Mouse (Mus musculus): ENCODE results near the gene Tmem243. TPM values are rescaled to one million over a fixed set of nuclear protein-coding genes. Genes with fewer than 3 reads are reported as not detected.
A peak's percentile ranks its signal among the peaks of the same experiment; 100 is the strongest.

Gene Tmem243
- polyA plus RNA-seq, 1 experiment, result 23.0 TPM

DNA sequence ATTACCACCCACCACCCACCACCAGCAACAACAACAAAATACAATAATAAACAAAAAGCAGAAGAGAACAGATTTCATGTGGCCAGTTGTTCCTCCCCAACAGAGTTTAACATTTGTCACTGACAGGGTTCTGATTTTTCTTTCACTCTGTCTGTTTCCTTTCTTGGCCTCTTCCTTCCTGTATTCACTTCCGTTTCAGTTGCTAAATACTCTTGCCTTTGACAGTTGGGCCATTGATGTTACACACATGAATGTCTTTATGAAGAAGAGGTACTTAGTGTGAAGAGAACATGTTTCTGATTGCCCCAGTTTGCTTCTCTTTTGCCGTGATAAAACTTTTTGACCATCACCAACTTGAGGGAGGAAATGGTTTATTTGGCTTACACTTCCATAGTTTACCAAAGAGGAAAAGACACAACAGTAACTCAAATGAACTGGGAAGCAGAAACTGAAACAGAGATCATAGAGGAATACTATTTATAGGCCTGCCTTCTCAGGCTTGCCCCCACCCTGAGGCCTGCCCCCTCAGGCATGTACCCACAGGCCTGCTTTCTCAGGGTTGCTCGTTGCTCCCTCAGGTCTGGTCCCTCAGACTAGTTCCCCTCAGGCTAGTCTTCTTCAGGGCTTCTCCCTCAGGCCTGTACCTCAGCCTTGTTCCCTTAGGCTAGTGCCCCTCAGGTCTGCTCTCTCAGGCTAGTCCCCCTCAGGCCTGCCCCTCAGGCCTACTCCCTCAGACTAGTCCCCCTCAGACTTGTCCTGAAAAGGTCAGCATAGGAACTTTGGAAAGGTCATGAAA is 13.3 kb upstream of the Tmem243 start:
- no peak overlapping the region for H3K9ac ChIP-seq (ENCODE audit: low read depth, poor library complexity, severe bottlenecking)
- TF ChIP-seq POLR2A (IDR thresholded peaks at IDR 0.05; ENCODE audit: insufficient read depth, low read length), result no peak
- no peak for TF ChIP-seq EP300 (IDR thresholded peaks at IDR 0.05; ENCODE audit: insufficient read depth, low read depth, low read length)
- TF ChIP-seq CTCF (IDR thresholded peaks at IDR 0.05; ENCODE audit: low read depth, low read length), result no peak
- H3K4me3 ChIP-seq (ENCODE audit: low read depth, low read length), result no peak overlapping the region
- no peaks in the 10 kb centered on the region for H3K36me3 ChIP-seq (ENCODE audit: control insufficient read depth, insufficient read depth, low read length, poor library complexity, severe bottlenecking)
- no peak overlapping the region for H3K27ac ChIP-seq (ENCODE audit: insufficient read depth, low read length)
- H3K4me1 ChIP-seq (ENCODE audit: control insufficient read depth, insufficient read depth, low read length), result no peaks in the 10 kb centered on the region
- no peaks in the 10 kb centered on the region for H3K9me3 ChIP-seq (replicated peaks; ENCODE audit: control insufficient read depth, insufficient read depth, low read length, poor library complexity, severe bottlenecking)
- no peaks in the 10 kb centered on the region for H3K27me3 ChIP-seq (ENCODE audit: control insufficient read depth, insufficient read depth, low read length, poor library complexity, severe bottlenecking)

DNA sequence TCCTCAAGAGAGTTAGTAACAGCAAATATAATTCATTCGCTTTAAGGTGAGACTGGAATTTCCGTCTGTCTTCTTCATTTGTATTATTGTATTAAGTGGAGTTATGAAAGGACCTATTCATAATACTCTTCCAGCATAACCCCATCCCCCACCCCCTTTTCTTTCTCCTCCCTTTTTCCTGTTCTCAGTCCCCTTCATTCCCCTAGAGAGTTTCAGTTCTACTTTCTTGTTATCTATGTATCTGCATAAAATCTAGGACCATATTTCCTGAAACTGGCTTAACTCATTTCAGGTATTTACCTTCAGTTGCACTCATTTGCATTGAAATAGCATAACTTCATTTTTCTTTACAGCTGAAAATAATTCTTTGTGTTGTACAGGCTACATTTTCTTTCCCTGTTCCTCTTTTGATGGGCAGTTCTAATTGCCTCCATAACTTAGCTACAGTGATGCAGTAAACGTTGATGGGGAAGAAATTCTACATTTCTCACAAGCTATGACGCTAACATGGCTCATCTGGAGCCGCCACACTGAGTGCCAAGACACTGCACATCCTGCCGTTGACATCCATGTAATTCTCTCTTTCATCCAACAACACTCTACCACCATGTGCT is 9.9 kb upstream of the Tmem243 start:
- Histone ChIP-seq H3K4me1 (ENCODE audit: control insufficient read depth, insufficient read depth, low read length) (no peaks in the 10 kb centered on the region), H3K9ac (ENCODE audit: low read depth, poor library complexity, severe bottlenecking) (no peak overlapping the region), H3K9me3 (replicated peaks; ENCODE audit: control insufficient read depth, insufficient read depth, low read length, poor library complexity, severe bottlenecking) (peaks cover 5% of the 10 kb centered on the region; the same call in 1 of the 2 replicates), H3K4me3 (ENCODE audit: low read depth, low read length) (no peak overlapping the region), H3K27me3 (ENCODE audit: control insufficient read depth, insufficient read depth, low read length, poor library complexity, severe bottlenecking) (no peaks in the 10 kb centered on the region), H3K36me3 (ENCODE audit: control insufficient read depth, insufficient read depth, low read length, poor library complexity, severe bottlenecking) (no peaks in the 10 kb centered on the region), H3K27ac (ENCODE audit: insufficient read depth, low read length) (no peak overlapping the region)
- TF ChIP-seq EP300 (IDR thresholded peaks at IDR 0.05; ENCODE audit: insufficient read depth, low read depth, low read length) (no peak), CTCF (IDR thresholded peaks at IDR 0.05; ENCODE audit: low read depth, low read length) (no peak), POLR2A (IDR thresholded peaks at IDR 0.05; ENCODE audit: insufficient read depth, low read length) (no peak)

DNA sequence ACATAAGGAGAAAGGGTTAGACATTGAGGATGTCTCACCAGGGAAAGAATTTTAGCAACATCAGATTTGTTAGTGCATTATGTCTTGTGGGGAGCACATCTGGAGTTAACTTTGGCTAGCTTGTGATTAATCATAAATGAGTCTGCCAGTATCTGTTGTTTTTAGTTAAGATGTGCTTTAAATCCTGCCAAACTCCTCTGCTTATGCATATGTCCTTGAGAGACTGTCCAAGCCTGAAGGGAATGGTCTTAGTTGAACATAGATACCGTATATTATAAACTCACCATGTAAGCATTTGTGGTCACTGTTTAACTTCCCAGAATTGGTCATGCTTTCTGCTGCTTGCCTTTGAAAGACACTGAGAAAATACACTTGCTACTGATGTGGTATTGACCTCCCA is 7.8 kb upstream of the Tmem243 start:
- Histone ChIP-seq H3K4me3 (ENCODE audit: low read depth, low read length) (no peak overlapping the region), H3K27ac (ENCODE audit: insufficient read depth, low read length) (no peak overlapping the region), H3K4me1 (ENCODE audit: control insufficient read depth, insufficient read depth, low read length) (no peaks in the 10 kb centered on the region), H3K36me3 (ENCODE audit: control insufficient read depth, insufficient read depth, low read length, poor library complexity, severe bottlenecking) (no peaks in the 10 kb centered on the region), H3K9ac (ENCODE audit: low read depth, poor library complexity, severe bottlenecking) (no peak overlapping the region), H3K27me3 (ENCODE audit: control insufficient read depth, insufficient read depth, low read length, poor library complexity, severe bottlenecking) (no peaks in the 10 kb centered on the region), H3K9me3 (replicated peaks; ENCODE audit: control insufficient read depth, insufficient read depth, low read length, poor library complexity, severe bottlenecking) (peaks cover 19% of the 10 kb centered on the region)
- TF ChIP-seq CTCF (IDR thresholded peaks at IDR 0.05; ENCODE audit: low read depth, low read length), result no peak
- no peak for TF ChIP-seq POLR2A (IDR thresholded peaks at IDR 0.05; ENCODE audit: insufficient read depth, low read length)
- TF ChIP-seq EP300 (IDR thresholded peaks at IDR 0.05; ENCODE audit: insufficient read depth, low read depth, low read length), result no peak

GRCm38 (mm10) chr5:9093490-9093889 is 7.0 kb upstream of the Tmem243 start:
- Histone ChIP-seq H3K4me3 (ENCODE audit: low read depth, low read length) (no peak overlapping the region), H3K27ac (ENCODE audit: insufficient read depth, low read length) (no peak overlapping the region), H3K9me3 (replicated peaks; ENCODE audit: control insufficient read depth, insufficient read depth, low read length, poor library complexity, severe bottlenecking) (peaks cover 19% of the 10 kb centered on the region), H3K4me1 (ENCODE audit: control insufficient read depth, insufficient read depth, low read length) (no peaks in the 10 kb centered on the region), H3K36me3 (ENCODE audit: control insufficient read depth, insufficient read depth, low read length, poor library complexity, severe bottlenecking) (no peaks in the 10 kb centered on the region), H3K27me3 (ENCODE audit: control insufficient read depth, insufficient read depth, low read length, poor library complexity, severe bottlenecking) (no peaks in the 10 kb centered on the region), H3K9ac (ENCODE audit: low read depth, poor library complexity, severe bottlenecking) (no peak overlapping the region)
- TF ChIP-seq EP300 (IDR thresholded peaks at IDR 0.05; ENCODE audit: insufficient read depth, low read depth, low read length) (no peak), CTCF (IDR thresholded peaks at IDR 0.05; ENCODE audit: low read depth, low read length) (no peak), POLR2A (IDR thresholded peaks at IDR 0.05; ENCODE audit: insufficient read depth, low read length) (no peak)

- Histone ChIP-seq H3K4me3 (ENCODE audit: low read depth, low read length) (peak overlapping the region; percentile 76), H3K9me3 (replicated peaks; ENCODE audit: control insufficient read depth, insufficient read depth, low read length, poor library complexity, severe bottlenecking) (peaks cover 10% of the 10 kb centered on the region), H3K36me3 (ENCODE audit: control insufficient read depth, insufficient read depth, low read length, poor library complexity, severe bottlenecking) (no peaks in the 10 kb centered on the region), H3K27me3 (ENCODE audit: control insufficient read depth, insufficient read depth, low read length, poor library complexity, severe bottlenecking) (no peaks in the 10 kb centered on the region), H3K27ac (ENCODE audit: insufficient read depth, low read length) (no peak overlapping the region), H3K9ac (ENCODE audit: low read depth, poor library complexity, severe bottlenecking) (peak overlapping the region; percentile 92), H3K4me1 (ENCODE audit: control insufficient read depth, insufficient read depth, low read length) (no peaks in the 10 kb centered on the region)
- TF ChIP-seq CTCF (IDR thresholded peaks at IDR 0.05; ENCODE audit: low read depth, low read length) (no peak), POLR2A (IDR thresholded peaks at IDR 0.05; ENCODE audit: insufficient read depth, low read length) (no peak), EP300 (IDR thresholded peaks at IDR 0.05; ENCODE audit: insufficient read depth, low read depth, low read length) (no peak)
These were observed 657 bp downstream of the Tmem243 start for GRCm38 (mm10) chr5:9100849-9101801.
